Mouse (Mus musculus): ENCODE measurements around the gene Gm13119.

DNA sequence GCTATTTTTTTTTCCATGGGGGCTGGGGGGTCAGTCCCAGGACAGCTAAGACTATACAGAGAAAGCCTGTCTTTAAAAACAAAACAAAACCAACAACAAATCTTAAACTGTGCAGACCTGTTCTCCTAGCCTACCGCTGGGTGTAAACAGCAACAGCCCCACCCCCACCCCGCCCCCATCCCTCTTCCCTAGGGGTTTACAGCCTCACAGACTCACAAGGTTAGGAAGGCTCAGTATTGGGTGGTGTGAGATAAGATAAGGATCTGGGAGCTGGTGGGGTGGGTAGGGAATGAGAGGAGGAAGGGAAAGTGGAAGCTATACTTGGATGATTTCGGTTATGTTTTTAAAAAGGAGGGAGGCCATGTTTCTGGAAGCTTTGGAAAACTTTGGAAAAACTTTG is 38.6 kb downstream of the Gm13119 start:
- no peak for TF ChIP-seq CTCF (IDR thresholded peaks at IDR 0.05; ENCODE audit: extremely low read depth, insufficient read depth, insufficient read length, insufficient replicate concordance)
- no peak for TF ChIP-seq POLR2A (IDR thresholded peaks at IDR 0.05; ENCODE audit: low read depth, low read length)
